Mouse (Mus musculus): ENCODE results near the gene Il2rg.

DNA sequence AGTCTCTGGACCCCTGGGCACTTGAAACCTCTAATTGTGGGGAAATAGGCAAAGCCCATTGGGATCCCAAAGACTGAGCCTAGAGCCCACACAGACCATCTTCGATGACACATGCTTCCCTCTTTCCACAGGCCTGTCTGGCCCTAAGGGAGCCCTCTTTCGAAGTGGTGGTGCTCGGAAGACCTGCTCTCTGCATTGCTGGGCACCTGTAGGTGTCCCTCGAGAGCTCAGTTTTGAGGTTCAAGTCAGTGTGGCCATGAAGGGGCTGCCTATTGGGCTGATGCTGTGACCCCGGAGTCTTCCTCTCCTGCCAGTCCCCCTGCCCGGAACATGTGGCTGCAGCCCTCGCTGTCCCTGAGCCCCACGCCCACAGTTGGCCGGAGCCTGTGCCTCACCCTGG, 33.6 kb upstream of the Il2rg start:
- TF ChIP-seq ZC3H11A (IDR thresholded peaks at IDR 0.05; ENCODE audit: low read depth, low read length) (no peak), MYC (IDR thresholded peaks at IDR 0.05; ENCODE audit: low read depth, low read length) (no peak), POLR2A (IDR thresholded peaks at IDR 0.05; ENCODE audit: low read depth, low read length) (no peak), ZNF384 (IDR thresholded peaks at IDR 0.05; ENCODE audit: low read depth, low read length) (no peak), EP300 (IDR thresholded peaks at IDR 0.05; ENCODE audit: low read length) (no peak)

Data from CH12.LX (cell line).